Mouse (Mus musculus): ENCODE results near the gene Itln1. TPM values are rescaled to one million over a fixed set of nuclear protein-coding genes. Genes with fewer than 3 reads are reported as not detected.

Itln1 gene
- not detected for total RNA-seq (2021)

DNA sequence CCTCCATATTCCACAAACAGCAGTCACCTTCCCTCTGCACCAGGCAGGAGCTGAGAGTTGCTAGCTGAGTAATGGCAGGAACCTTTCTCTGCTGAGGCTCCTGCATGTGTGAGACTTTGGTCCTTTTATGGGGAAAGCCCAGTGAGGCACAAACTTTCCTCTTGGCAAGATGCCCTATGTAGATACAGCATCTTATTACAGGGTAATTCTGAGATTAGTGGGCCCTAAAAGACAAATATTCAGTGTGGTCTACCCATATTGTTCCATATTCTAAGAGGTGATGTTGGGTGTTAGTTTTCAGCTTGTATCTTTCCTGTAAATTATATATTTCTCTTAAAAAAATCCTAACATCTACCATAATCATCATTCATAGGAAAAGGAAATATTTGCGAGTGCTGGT lies at the start of gene Itln1:
Gene Itln1 (minus strand): TSS at position 101 of the 400 bp plus-strand sequence.
- intact Hi-C loops (cut with DNase I) = no loop called here
- no peak for DNase-seq (ENCODE audit: extremely low spot score in 1 of 2, low spot score in 2 of 2)

DNA sequence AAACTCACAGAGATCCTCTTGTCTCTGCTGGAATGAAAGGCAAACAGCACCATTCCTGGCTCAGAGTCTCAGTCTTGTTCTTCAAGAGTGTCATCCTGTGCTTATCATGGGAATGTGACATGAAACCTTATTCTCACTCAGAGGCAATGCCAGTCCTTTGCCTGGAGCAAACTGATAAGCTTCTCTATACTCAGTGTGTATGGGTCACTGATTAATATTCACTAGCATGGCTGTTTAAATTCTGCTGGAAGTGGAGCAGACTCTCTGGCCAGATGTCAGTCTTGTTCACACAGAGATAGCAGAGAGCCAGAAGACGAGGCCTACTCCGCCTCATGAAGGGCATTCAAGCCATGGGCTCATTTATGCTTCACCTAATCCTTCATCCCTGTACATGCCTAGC lies 49.5 kb upstream of the Itln1 start:
- DNase-seq (ENCODE audit: extremely low spot score in 1 of 2, low spot score in 2 of 2) = no peak
- intact Hi-C loops (cut with DNase I) = no loop called here

DNA sequence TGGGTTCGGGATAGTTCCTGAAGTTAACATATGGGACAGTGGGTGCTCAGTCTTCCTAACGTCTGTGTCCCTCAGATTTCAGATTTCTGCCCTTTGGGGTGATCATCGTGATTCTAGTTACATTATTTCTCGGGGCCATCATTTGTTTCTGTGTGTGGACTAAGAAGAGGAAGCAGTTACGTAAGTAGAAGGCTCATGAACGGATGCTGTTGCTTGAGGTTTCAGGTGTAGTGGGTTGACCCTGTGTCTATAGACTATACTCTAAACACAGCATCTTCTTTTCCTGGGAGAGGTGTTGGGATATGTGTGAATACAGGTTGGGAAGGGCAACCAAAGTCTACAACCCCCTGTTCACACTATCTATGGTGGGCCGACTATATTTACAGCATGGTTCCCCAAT lies 42.1 kb upstream of the Itln1 start:
- intact Hi-C loops (cut with DNase I) = no loop called here
- DNase-seq (ENCODE audit: extremely low spot score in 1 of 2, low spot score in 2 of 2) = no peak

DNA sequence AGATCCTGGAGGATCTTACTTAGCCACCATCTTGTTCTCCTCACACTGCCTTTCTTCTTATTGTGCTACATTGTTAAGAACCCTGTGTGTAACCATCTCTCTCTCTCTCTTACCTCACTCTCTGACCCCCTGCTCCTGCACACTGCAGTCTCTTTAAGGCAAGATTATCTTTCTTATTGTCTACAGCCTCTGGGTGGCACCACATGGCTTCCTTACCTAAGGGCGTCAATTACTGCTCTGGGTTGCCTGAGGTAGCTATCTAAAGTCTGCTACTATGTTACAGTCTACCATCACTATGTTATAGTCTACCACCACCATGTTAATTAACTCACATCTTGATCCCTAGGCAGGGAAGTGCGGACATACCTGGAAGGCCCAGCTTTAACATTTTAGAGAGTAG lies 33.3 kb upstream of the Itln1 start:
- intact Hi-C loops (cut with DNase I) = loop anchor here (5.0 to 10.0 kb wide), 2 partner anchors 66 to 204 kb away; partner anchors contain the start of genes Alyref2 and Klhdc9
- DNase-seq (ENCODE audit: extremely low spot score in 1 of 2, low spot score in 2 of 2) = no peak

DNA sequence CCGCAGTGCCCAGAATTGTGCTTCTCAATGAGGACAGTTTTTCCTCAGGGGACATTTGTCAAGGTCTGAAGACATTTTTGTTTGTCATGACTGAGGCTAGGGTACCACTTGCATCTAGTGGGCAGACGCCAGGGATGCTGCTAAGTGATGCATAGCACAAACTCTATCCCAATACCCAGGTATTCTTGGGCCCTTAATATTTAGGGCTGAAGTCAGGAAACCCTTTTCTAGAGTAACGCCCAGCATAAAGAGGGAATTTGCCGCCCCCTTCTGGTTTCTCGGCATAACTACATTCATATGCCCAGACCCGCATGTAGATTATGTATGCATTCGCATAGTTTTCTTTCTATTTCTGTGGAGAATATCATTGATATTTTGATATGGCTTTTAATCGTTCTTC lies 31.7 kb upstream of the Itln1 start:
- peak; percentile 23 to 36 for DNase-seq (ENCODE audit: extremely low spot score in 1 of 2, low spot score in 2 of 2)
- intact Hi-C loops (cut with DNase I) = loop anchor here (5.0 to 10.0 kb wide), 2 partner anchors 64 to 202 kb away; partner anchors contain the start of genes Alyref2 and Klhdc9

DNA sequence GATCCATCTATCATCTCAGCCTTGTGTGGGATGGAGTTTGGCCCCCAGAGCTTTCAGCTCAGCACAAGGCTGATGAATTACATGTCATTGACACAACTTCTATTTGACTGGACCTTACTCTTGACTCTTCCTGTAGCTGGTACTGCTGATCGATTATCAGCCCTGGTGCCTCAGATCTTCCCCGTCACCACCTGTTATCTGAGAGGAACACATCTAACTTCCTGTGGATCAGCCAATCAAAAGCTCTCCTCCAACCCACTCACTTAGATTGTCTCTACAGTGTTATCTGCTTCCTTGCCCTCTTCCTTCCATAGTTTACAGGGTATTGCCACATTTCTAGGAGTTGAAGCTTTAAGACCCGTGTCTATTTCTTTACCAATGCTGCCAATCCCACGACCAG lies 30.8 kb upstream of the Itln1 start:
- intact Hi-C loops (cut with DNase I) = loop anchor here (5.0 to 10.0 kb wide), 2 partner anchors 64 to 201 kb away; partner anchors contain the start of genes Alyref2 and Klhdc9

DNA sequence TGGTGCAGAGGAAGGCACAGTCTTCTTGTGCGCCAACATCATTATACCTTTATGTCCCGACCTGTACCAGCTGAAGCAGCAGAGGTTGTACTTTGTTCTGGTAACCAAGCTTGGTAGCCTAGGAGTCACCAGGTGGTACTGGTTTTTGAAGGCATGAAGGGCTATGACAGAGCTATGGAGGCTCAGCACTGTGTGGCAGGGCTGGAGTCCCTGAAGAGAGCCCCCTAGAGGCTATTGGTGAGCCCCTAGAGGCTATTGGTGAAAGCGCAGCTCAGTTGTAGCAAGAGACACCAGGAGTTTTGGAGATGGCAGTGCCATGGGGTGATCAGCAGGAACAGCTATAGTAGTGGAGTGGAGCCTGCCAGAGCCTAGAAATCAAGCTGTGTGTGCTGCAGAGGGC lies 29.2 kb upstream of the Itln1 start:
- no peak for DNase-seq (ENCODE audit: extremely low spot score in 1 of 2, low spot score in 2 of 2)
- intact Hi-C loops (cut with DNase I) = loop anchor here (10.0 kb wide), 1 partner anchor 199 kb away; the partner anchor contains the start of gene Klhdc9

More for the DNA sequence above, 30.8 kb upstream of the Itln1 start:
- no peak for DNase-seq (ENCODE audit: extremely low spot score in 1 of 2, low spot score in 2 of 2)

DNA sequence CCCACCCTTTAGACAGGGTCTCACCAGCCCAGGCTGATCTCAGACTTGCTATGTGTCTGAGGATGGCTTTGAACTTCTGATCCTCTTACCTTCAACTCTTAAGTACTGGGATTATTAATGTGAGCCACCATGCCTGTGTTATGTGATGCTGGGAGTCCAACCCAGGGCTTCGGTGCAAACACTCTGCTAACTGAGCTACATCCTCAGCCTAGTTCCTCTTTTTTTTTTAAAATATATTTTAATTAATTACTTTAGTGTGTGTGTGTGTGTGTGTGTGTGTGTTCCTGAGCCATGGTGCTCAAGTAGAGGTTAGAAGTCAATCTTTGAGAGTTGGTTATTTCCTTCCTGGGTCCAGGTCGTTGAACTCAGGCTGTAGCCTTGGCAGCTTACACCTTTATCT lies 27.9 kb upstream of the Itln1 start:
- DNase-seq (ENCODE audit: extremely low spot score in 1 of 2, low spot score in 2 of 2) = no peak
- intact Hi-C loops (cut with DNase I) = loop anchor here (10.0 kb wide), 1 partner anchor 198 kb away; the partner anchor contains the start of gene Klhdc9

DNA sequence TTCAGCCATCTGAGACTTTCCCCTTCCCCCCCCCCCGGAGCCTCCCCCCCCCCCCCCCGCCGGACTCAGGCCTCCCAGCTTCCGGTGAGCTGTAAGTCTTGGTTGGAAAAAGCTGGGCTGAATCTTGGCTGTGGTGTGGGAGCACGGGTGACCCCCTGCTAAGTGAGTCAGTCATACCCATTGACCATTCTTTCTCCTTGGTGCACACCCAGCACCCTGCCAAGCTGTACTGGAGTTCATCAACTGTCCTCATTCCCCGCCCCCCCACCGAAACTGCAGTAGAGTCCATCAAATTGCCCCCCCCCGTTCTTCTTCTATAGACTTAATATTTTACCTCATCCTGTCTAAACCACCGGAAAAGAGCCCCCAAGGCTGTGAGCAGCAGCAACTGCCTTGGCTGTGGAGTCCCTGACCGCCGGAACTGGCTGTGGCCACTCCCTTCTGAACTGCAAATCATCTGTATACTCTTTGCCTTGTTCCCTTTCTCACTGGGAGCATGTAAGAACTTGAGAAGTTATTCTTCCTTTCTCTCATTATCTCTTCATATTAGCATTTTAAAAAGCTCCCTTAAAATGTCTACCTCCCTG lies 26.6 kb upstream of the Itln1 start:
- intact Hi-C loops (cut with DNase I) = loop anchor here (10.0 kb wide), 1 partner anchor 197 kb away; the partner anchor contains the start of gene Klhdc9
- DNase-seq (ENCODE audit: extremely low spot score in 1 of 2, low spot score in 2 of 2) = no peak

DNA sequence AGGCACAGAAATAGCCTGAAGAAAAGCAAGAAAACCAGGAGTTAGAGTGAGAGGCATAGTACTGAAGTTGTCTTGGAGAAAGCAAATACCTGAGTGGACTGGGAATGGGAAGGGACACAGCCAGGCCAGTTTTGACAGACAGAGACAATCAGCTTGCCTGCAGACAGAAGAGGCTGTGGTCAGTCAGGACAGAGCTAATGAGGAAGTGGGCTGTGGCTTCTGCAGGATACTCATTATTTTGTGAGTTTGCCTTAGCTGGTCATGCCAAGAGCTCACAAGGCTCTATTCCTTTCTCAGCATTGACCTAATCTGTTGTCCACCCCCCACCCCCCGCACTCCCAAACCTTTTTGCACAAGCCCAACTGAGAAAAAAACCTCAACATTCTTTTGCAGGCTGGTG lies 26.1 kb upstream of the Itln1 start:
- no peak for DNase-seq (ENCODE audit: extremely low spot score in 1 of 2, low spot score in 2 of 2)
- intact Hi-C loops (cut with DNase I) = loop anchor here (10.0 kb wide), 1 partner anchor 196 kb away; the partner anchor contains the start of gene Klhdc9

DNA sequence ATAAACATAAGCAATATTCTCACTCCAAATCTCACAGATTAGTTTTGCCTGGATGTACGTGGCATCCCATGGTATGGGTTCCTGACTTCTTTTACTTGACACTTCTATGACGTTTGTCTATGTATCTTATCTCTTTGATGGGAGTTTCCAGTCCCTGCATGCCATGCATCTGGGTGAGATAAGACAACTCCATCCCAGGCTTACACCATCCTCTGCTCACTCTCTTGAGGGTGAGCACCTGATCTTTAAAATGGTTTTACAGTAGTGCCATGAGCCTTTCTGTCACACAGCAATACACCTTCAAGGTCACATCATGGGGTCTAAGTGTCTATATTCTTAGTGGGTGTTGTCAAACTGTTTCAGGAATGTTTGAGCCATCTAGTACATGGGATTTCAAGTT lies 25.2 kb upstream of the Itln1 start:
- intact Hi-C loops (cut with DNase I) = loop anchor here (10.0 kb wide), 1 partner anchor 195 kb away; the partner anchor contains the start of gene Klhdc9
- no peak for DNase-seq (ENCODE audit: extremely low spot score in 1 of 2, low spot score in 2 of 2)

DNA sequence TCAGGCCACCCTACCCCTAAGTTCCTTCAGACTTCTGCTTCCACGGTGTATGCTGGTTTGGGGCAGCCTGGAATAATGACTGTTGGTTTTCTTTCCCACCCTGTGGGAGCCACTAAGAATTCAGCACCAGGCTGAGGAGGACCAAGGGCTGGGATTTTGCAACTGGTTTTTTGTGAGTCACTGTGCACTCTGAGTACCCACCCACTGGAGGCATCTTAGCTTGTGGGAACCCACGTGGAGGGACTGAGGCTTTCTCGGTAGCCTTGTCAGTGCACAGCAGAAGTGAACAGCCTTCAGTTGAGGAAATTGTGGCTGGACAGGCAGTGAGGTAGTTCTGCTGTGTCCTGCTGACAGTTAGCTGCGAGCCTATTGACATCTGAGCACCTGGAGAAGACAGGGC lies 23.8 kb upstream of the Itln1 start, which contains the start of gene Cd244a:
Gene Cd244a (plus strand): TSS at position 296 of the 400 bp plus-strand sequence.
- DNase-seq (ENCODE audit: extremely low spot score in 1 of 2, low spot score in 2 of 2) = no peak
- intact Hi-C loops (cut with DNase I) = no loop called here

DNA sequence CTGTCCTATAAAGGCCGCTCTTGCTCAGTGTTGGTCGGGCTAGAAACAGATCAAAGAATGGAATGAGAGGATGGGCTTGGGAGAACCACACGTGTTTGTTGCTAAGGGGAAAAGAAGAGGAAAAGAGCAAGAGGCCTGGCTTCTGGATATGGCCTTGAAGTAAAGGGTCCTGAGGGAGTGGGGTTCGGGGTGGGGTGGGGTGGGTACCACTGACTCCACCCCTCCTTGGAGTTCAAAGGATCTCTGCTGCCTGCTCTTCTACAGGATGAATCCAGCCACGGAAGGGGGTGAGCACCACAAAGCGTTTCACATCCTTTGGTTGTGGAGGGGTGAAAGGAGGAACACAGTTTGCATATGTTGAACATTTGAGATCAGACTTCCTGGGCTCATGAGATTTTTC lies 23.3 kb upstream of the Itln1 start:
- DNase-seq (ENCODE audit: extremely low spot score in 1 of 2, low spot score in 2 of 2) = no peak
- intact Hi-C loops (cut with DNase I) = no loop called here

DNA sequence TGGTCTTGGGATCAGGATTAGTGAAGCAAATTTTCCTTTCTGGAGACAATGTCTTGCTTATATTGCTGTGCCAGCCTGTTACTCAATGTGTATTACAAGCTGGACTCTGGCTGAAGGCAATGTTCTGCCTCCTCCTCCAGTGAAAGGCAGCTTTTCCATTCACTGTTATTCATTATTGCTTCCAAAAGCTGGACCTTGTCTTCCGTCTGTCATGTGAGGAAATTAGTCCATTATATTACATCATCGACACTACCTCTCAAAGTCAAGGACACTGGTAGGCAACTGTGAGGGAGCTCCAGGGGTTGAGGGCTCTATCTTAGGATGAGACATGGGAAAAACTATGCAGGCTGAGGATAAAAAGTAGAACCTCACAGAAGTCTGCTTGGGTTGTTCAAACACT lies 21.3 kb upstream of the Itln1 start:
- DNase-seq (ENCODE audit: extremely low spot score in 1 of 2, low spot score in 2 of 2) = no peak
- intact Hi-C loops (cut with DNase I) = no loop called here

DNA sequence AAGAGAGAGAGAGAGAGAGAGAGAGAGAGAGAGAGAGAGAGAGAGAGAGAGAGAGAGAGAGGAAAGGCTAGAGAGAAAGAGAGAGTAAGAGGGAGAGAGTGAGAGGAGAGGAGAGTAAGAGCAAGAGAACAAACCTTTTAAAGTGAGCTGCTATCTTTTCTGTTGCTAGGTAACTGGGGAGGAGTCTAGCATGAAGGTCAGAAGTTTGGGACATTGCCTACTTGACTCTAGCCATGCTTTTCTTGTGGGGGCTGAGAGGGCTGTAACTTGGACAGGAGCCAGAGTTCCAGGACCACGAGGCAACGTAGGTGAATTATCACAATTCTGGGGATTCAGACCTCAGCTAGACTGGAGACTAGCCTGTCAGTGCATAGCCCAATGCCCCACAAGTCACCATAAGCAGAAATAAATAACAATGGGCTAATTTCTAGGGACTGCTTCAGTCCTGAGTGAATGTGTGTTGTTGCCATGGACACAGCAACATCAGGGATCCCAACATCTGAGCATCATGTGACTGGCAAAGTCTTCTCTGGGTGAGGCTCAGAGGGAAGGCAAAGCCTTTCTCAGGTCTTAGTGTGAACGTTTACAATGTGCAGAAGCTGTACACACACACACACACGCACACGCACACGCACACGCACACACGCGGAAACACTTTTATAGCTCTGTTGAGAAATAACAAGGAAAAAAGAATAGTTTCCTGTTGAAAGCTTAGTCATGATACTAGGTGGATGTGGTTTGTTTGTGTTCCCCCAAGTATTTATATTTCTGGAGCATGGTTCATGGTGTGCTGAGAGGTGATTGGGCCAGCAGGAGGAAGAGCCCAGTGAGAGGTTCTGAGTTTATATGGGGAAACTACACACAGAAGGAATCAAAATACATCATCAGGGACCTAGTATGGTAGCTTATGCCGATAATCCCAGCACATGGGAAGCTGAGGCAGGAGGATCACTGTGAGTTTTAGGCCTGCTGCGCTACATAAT lies 18.6 kb upstream of the Itln1 start:
- intact Hi-C loops (cut with DNase I) = no loop called here
- no peak for DNase-seq (ENCODE audit: extremely low spot score in 1 of 2, low spot score in 2 of 2)

DNA sequence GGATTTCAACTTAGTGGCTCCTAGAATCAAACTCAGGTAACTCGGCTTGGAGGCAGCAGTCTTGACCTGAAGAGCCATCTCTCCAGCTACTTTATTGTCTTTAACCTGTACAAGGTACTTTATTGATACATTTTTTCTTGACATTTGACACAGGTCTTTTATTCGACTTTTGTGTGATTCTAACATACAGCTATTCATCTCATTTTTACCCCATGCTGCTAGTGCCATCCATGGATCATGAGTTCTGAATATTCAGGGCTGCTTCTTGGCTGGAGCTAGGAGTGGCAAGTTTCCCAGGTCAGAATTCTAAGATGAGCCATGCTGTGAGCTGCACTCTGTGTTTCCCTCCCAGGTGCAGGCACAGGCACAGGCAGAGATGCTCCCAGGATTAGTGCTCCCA lies 17.1 kb upstream of the Itln1 start:
- DNase-seq (ENCODE audit: extremely low spot score in 1 of 2, low spot score in 2 of 2) = no peak
- intact Hi-C loops (cut with DNase I) = no loop called here

DNA sequence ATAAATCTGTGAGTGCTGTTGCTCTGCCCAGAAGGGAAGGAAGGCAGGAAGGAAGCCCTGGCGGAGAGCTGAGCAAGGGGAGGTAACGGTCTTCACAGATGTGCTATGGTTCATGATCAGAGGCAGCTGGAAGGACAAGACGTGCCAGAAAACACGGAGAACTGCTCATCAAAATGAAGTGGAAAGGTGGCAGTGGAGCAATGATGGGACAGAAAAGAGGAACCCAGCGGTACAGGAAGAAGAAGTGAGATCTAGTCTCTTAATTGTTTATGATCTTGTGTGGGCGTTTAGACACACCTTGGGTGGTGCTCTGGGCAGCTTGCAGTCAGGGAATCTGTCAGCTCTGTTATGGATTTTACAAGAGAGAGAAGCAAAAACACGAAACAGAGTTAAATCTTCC lies 16.2 kb upstream of the Itln1 start:
- no peak for DNase-seq (ENCODE audit: extremely low spot score in 1 of 2, low spot score in 2 of 2)
- intact Hi-C loops (cut with DNase I) = no loop called here

DNA sequence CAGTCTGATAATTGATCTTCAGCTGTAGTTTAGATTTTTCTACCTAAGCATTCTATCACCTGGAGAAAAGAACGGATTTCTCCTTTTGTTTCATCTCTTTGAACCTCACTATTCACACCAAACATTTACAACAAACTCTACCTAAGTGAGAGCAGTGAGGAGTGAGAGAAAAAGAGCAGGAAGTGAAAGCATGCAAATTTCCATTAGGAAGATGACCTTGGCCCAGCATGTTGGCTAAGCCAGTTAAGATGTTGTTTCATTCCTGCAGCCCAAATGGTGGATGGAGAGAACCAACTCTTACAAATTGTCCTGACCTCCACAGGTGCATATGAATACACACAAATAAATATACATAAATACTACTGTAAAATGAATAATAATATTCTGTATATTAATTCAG lies 5.6 kb upstream of the Itln1 start:
- no peak for DNase-seq (ENCODE audit: extremely low spot score in 1 of 2, low spot score in 2 of 2)
- intact Hi-C loops (cut with DNase I) = no loop called here

DNA sequence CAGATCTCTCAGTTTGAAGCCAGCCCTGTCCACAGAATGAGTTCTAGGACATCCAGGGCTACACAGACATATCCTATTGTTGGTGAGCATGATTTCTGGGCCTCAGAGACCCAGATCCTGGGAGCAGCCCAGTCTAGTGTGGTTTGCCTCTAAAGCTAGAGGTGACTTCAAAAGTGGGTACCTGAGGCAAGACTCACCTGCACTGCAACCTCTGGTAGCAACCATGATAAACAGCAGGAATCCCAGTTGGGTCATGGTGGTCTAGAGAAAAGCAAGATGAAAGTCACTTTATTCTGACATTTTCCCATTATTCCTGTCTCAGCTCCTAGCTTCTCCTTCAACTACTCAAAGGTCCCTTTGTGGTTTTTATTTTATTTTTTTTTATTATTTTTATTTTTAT lies 537 bp downstream of the Itln1 start:
- no peak for DNase-seq (ENCODE audit: extremely low spot score in 1 of 2, low spot score in 2 of 2)
- intact Hi-C loops (cut with DNase I) = no loop called here

DNA sequence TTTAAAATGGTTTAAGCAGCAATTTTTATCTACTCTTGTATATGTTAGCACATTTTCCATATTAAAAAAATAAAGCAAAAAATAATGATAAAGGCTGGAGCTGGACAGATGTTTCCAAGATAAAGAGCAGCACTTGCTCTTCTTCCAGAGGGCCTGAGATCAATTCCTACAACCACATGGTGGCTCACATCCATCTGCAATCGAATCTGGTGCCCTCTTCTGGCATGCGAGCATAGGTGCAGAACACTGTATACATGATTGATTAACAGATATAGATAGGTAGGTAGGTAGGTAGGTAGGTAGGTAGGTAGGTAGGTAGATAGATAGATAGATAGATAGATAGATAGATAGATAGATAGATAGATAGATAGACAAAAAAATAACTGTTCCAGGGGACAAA lies 2.3 kb downstream of the Itln1 start:
- intact Hi-C loops (cut with DNase I) = no loop called here
- no peak for DNase-seq (ENCODE audit: extremely low spot score in 1 of 2, low spot score in 2 of 2)
